ENCODE assay signal across 24 mouse cellular contexts in the genomic region with DNA sequence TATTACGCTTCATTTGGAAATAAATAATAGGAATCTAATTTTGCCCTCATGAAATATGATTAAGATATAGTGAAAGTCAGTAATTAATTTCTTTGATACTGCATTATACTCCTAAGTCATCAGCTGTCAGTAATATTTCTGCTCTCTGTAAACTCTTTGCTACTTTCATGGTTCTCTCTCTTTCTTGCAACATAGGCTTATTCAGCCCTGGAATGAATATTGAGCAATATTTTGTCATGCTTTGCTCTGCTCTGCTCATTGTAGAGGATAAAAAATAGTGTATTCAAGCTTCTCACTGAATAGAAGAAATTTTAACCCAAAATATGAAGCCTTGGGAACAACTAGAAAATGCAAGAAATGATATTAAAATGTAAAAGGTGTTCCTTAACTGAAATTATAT.
"Had no signal": no experiment of that assay in that cellular context is flagged by ENCODE, and none has a peak within 500 bp of the region (broad histone marks: within the 10 kb centered on the region; RNA-seq: fewer than 3 reads in every experiment).

No protein-coding gene starts in this region.

- H3K36me3 ChIP-seq: heart, embryonic 13.5 days; heart, embryonic 15.5 days; intestine, embryonic 15.5 days; limb, embryonic 13.5 days; limb, embryonic 15.5 days; liver, embryonic 12.5 days had no signal

- H3K9ac ChIP-seq: heart, embryonic 13.5 days; heart, embryonic 15.5 days; hindbrain, embryonic 14.5 days; intestine, embryonic 15.5 days; limb, embryonic 13.5 days; limb, embryonic 15.5 days; liver, embryonic 12.5 days had no signal

- H3K9me3 ChIP-seq: heart, embryonic 13.5 days; heart, embryonic 15.5 days; intestine, embryonic 15.5 days; limb, embryonic 13.5 days; limb, embryonic 15.5 days; liver, embryonic 12.5 days had no signal

- H3K4me3 ChIP-seq: gastrocnemius, adult 2 months; heart, adult 2 months; heart, embryonic 13.5 days; heart, embryonic 15.5 days; intestine, embryonic 15.5 days; limb, embryonic 13.5 days; limb, embryonic 15.5 days; liver, embryonic 12.5 days had no signal

- H3K27me3 ChIP-seq: heart, embryonic 13.5 days; heart, embryonic 15.5 days; intestine, embryonic 15.5 days; limb, embryonic 13.5 days; limb, embryonic 15.5 days; liver, embryonic 12.5 days had no signal

- H3K4me2 ChIP-seq: heart, embryonic 11.5 days; heart, embryonic 13.5 days; heart, embryonic 15.5 days; hindbrain, embryonic 14.5 days; intestine, embryonic 15.5 days; limb, embryonic 13.5 days; limb, embryonic 15.5 days; liver, embryonic 12.5 days had no signal

- H3K4me1 ChIP-seq: heart, embryonic 13.5 days; heart, embryonic 15.5 days; intestine, embryonic 15.5 days; liver, embryonic 12.5 days had no signal

- ATAC-seq: hindbrain, embryonic 16.5 days; inflammation-experienced regulatory T-cells, adult 6 months; intestine, embryonic 15.5 days; intestine, postnatal 0 days; liver, embryonic 12.5 days had no signal

- H3K27ac ChIP-seq: gastrocnemius, adult 2 months; heart, adult 2 months; heart, embryonic 13.5 days; heart, embryonic 15.5 days; hindbrain, embryonic 14.5 days; intestine, embryonic 15.5 days; limb, embryonic 13.5 days; limb, embryonic 15.5 days; liver, embryonic 12.5 days had no signal

- DNase-seq: gastrocnemius, adult 2 months; gastrocnemius, postnatal 10 days; gastrocnemius, postnatal 25 days; heart, adult 2 months; heart, postnatal 14 days; heart, postnatal 36 days; kidney, adult 18-20 months; kidney, adult 8-10 months; kidney, postnatal 10 days; kidney, postnatal 25 days; layer of hippocampus, adult 9-11 months; layer of hippocampus, postnatal 36 days; left cerebral cortex, postnatal 4 days had no signal
